Mouse (Mus musculus): Measurements from ENCODE around the gene Rnf141.
A peak's percentile ranks its signal among the peaks of the same experiment; 100 is the strongest.

The Rnf141 gene

DNA sequence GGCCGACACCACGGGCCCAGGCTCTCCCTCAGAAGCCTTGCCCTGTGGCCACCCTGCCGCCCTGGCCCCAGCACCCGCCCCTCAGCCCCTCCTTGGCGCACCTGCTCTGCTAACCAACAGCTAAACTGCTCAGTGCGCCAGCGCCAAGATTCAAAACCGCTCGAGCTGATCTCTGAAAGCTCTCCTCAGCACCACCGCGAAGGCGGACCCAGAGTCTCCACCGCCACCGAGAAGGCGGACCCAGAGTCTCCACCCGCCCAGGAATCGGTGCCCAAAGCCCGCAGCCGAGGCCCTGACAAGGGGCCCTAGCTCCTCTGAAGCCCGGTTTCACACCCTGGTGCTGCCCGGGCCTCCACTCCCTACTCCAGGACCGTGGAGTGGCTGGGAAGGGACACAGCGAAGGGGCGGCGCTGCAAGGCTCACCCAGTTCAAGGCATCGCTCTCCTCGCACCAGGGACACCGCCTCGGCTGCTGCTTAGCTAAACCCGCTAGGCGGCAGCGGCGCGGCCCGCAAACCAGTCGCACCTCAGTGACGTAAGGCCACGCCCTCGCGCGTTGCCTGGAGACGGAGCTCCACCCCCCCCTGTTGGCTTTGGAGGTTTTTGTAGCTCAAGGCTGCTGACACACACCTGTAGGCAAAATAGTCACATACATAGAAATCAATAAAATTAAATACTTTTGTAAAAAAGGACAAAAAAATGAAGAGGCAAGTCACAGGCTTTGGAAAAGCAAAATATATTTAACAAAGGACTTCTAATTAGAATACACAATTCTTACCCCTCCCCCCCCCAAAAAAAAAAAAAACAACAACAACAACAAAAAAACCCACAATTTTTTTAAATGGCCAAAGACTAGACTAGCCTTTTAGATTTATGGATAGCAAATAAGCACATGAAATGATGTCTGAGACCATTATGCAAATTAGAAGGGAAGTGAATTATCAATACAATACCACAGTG is at the start of gene Rnf141:
TSS of gene Rnf141 (minus strand) at position 542 of the 959 bp plus-strand sequence.
- DNase-seq (ENCODE audit: low spot score) = peak; percentile 93

DNA sequence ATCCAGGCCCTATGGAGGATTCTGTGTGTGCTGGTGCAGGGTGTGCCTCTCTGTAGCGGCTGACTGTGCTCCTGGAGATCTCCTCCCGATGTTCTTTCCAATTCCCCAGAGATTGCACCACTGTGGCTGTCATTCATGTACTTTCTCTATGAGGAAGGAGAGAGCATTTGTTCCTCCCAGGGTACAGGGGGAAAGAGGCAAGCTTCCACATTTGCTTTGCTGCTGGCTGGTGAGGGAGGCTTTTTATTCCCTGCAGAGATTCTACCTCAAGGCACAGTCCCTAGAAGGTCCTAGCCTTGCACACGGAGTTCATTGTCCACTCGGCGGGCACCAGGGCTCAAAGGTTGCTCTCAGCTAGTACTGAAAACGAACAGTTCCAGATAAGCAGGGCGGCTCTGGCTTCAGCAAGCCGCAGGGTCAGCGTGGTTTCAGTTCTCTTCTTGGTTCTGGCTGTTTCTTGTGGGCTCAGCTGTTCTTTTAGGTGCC is 47.3 kb upstream of the Rnf141 start:
- peak; percentile 54 for DNase-seq (ENCODE audit: low spot score)

DNA sequence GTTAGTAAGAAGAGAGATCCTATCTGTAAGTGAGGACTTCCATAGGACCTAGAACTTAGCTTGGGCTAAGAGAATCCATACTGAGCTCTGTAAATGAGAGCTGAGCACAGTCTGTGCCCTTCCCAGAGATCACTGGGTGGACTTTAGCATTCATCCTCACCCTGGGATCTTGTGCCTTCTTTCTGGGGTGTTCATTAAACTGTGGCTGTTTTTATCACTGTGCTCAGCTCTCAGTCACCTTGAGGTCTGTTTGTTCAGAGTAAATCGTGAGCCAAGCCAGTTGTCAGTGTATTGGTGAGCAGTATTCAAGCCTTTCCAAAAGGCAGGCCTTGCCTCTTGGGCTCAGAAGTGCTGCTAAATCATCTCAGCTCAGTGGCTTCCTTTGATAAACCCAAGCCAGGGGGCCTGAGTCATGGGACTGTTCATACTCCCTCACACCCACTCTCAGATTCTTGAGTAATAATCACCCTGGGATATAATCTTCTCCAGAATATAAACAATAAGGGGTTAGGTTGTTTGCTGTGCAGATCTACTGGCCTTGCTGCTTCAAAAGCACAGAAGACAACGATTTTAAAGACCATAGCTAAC is 37.6 kb upstream of the Rnf141 start:
- DNase-seq (ENCODE audit: low spot score) = peak; percentile 38

DNA sequence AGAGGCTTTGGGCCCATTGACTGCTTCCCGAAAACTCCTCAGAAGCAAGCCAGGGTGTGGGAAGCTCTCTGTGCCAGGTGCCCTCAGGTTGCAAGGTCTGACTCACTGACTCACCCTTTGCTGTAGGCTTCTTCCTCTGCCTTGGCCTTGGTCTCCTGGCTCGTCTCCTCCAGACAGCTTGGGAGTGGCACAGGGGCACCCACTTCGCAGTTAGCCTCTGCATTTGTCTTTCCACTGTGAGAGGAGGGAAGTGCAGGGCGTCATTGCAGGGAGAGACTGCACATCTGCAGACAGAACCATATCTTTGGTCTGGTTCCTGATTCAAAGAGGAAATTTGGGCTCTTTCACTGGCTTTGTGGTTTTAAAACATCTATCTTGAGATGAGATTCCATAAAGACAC is 33.8 kb upstream of the Rnf141 start:
- DNase-seq (ENCODE audit: low spot score) = no peak

DNA sequence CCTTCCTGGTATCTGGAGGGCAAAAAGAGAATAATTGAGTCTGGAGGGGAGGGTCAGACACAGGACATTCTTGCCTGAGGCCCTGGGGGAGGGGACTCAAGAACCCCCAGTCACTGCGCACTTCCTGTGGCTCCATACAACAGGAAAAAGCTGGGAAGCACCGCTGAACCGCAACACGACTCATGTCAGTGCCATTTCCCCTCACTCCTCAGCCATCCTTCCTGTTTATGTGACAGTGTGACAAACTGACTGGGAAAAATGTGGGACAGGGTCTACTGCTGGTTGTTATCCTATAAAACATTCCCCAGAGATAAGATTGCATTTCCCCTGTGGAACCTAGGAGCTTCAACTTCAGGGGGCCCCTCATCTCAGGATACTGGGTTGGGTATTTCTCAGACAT is 32.7 kb upstream of the Rnf141 start:
- DNase-seq (ENCODE audit: low spot score) = no peak

DNA sequence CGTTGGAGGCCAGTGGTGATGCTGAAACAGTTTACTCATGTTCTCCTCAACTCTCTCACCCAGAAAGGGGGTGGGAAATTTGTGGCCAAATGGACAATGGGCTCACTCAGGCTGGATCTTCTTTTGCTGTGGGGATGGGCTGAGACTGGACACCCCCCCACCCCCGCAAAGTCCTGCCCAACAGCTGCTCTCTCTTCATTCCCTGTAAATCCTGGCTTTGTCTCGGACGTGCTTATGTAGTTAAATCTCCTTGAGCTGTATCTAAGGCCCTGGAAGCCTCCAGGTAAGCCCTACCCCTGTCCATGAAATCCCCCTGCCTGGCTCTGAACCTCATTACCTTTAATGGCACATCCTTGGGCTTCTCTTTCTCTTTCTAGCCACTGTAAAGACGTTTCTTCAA is 24.6 kb upstream of the Rnf141 start:
- no peak for DNase-seq (ENCODE audit: low spot score)

DNA sequence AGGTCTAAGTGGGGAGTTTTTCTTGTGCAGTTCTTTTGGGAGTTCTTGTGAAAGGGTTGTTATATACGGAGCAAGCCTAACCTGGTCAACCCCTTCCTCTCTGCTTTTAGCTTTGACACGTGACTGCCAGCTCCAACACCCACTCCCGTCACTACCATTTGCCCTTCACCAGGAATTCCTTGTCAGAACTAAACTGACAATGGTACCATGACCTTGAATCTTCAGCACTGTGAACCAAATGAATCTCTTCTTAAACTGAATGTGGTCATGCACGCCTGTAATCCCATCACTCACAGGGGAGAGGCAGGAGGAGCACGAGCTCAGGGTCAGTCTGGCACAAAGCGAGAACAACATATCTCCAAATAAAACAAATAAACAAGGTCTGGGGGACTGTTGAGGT is 22.9 kb upstream of the Rnf141 start:
- no peak for DNase-seq (ENCODE audit: low spot score)

DNA sequence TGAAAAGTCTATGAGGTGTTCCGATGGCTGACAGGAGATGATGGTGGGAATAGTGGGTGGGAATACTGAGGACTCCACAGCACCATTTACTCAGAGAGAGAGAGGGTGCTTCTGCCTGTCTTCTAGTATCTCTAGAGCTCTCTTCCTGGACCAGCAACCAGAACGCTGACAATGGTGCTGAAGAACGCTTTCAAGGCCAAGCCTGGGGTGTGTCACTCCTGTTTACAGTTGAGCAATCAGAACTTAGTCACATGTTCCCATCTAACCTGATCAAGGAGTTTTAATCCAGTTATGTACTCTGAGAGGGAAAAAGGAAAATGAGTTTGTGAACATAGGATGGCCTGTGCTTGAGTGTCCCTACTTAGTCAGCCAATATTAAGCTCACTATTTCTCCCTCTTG is 21.8 kb upstream of the Rnf141 start:
- no peak for DNase-seq (ENCODE audit: low spot score)

DNA sequence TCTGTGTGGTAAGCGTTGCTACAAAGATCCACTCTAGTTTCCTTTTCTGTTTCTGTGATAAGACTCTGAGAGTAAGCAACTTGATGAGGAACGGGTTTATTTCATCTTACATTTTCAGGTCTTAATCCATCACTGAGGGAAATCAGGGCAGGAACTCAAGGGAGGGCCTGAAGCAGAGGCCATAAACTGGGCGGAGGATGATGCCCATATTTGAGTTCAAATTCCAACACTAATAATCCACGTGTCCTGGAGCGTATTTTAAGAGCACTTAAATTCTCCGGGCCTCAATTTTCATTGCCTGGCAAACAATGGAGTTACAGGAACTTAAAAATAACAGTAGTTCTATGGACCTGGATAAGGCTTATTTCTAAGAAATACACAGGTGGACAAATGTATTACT is 21.3 kb upstream of the Rnf141 start:
- no peak for DNase-seq (ENCODE audit: low spot score)

DNA sequence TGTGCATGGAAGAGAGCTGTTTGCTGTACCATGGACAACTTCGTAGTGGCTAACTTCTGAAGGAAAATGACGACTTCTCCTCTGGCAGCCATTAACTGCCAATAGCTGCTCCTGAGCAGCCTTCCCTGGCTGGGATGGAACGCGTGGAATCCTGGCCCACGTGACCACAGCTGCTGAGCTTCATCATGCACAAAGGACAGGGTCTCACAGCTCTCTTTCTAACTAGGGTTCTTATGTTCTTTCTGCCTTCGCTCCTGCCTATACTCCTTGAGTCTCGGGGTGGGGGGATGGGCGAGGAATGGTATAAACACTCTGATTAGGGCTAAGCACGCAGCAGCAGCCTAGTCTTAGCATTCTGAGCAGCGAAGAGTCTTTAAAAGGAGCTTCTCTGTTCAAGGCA is 20.8 kb upstream of the Rnf141 start:
- DNase-seq (ENCODE audit: low spot score) = no peak

DNA sequence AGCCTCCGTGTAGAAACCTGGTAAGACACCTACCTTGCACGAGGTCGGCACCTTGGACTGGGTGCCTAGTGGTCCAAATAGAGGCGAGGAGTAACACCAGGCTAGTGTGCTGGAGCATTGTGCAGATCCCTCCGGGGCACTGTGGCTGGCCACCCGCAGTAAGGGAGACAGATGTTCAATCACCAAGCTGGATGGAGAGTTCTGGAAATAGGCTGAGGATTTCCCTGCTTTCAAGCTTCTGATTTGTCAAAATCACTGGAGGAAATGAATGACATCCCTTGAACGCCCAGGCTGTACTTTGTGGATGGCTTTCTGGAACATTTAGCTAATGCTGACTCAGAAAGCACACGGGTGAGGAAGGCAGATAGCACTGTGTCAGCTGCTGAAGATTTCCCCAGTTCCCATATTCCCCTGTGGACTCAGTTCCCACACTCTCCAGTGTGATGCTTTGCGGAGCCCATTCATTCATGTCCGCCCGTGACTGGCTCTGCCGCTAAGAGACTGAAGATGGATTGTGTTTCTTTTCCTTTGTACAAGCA is 18.6 kb upstream of the Rnf141 start, which contains the start of gene Lyve1:
TSS of gene Lyve1 (minus strand) at position 489 of the 539 bp plus-strand sequence.
- no peak for DNase-seq (ENCODE audit: low spot score)

DNA sequence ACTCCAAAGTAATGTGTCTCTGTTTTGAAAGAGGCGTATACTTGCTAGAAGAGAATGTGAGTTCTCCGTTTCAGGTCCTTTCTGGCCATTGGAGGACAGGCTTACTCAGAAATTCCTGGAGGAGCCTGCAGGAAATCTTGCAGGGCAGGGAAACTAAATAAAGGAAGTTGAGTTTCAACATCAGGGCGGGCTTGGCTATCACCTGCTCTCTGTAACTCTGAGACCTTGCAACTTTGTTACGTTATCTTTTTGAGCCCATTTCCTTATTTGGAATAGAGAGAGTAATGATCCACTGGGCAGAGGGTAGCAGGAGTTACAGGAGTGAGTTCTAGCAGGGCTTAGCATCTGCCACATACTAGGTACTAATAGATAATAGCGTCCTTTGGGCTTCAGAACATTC is 15.9 kb upstream of the Rnf141 start:
- DNase-seq (ENCODE audit: low spot score) = no peak

DNA sequence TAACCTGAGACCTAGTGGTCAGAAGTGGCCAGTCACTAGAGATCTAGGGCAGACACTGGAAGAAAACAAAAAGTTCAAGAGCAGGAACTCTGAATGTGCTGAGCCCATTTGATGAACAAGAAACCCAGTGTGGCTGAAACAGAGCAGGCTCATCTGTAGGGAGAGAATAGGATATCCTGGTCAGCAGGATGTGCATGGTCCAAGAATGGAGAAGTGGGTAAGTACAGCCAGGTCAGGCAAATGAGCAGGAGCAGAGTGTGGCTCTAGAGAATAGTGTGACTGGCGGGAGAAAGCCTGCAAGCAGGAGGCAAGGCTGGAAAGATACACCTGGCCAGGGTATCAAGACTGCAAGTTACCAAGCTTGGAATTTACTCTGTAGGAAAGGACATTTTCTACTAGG is 11.3 kb upstream of the Rnf141 start:
- no peak for DNase-seq (ENCODE audit: low spot score)

DNA sequence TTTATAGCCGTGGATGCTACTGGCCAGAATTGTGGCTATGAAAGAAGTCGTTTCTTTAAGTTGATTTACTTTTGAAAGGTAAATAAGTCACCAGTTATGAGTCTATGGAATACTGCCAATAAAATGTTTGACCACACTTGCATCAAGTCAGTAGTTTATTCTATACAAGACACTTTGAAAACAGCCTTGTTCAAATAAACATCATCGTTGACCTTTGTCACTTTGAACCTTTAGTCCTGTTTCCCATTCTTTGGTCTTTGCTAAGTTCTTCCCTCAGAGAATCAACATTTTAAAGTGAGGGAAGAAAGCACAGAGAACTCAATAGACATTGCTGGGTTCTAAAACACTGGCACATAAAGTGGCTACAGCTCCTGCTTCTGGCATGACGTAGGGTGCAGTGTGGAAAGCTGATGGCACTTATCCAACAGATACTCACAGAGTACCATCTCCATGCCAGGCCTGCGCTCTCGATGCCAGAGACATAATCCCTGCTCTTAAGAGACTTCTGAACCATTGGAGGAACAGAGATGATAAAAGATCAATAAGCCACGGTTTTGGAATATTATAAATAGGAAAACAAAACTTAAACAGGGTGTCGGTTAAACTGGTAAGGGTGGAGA is 10.8 kb upstream of the Rnf141 start:
- DNase-seq (ENCODE audit: low spot score) = no peak

DNA sequence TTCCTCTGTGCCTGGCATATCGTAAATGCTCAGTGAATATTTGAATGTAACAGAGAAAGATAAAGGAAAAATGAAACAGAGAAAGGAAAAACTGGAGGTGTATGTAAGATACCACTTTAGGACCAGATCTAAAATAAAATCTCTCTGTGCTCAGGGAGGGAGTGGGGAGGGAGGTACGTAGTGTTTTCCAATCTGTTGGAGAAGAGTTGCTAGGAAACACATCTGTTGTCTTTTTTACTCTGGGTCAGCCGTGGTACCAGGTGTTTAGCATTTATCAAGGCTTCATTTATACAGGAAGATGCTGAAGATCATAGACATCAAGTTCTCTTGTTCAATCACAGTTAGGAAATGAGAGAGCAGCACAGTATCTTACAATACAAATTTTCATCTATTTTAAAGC is 10.3 kb upstream of the Rnf141 start:
- no peak for DNase-seq (ENCODE audit: low spot score)

DNA sequence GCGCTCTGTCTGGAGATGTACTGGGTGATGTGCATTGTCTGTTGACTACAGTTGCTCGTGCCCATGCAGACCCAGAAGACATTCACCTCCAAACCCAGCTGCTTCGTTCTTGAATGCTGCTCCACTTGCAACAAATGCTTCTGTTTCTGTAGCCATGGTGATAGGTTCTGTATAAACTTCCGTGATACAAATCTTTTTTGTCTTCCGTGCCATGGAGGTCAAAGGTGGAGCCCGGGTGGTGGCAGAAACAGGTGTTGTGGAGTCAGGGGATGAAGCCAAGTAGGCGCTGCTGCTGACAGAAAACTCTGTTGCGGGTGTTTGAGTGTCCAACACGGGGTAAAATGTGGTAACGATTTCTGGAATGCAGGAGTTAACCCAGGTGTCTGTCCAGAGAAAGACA is 9.4 kb upstream of the Rnf141 start:
- DNase-seq (ENCODE audit: low spot score) = no peak

DNA sequence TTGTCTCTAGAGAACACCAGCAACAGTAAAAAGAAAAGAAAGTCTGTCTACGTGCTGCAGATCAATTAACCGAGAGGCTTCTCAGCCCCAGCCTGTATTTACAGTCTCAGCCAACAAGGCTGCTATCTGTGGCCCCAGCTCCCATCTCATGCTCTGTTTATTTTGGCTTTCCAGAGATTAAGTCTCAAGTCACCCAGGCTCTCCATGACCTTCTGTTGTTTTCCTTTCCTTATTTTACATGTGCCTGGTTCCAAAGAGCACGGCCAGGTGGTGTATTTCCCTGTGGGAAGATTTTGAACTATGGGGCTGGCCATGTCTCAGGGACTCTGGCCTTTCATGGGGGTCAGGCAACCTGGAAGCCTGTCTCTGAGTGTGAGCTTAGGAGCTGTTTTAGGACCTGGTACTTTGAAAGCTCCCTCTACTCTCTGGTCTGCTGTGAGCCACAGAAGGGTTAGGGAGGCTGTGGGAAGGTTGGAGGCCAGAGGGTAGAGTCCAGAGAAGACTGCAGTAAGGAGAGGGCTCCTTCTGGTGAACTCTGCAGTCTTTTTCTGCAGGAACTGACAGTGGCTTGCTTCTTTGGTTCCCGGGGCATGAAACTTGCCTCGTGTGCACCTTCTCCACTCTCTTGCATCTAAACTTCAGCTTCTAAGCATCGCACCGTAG is 7.4 kb upstream of the Rnf141 start:
- no peak for DNase-seq (ENCODE audit: low spot score)

DNA sequence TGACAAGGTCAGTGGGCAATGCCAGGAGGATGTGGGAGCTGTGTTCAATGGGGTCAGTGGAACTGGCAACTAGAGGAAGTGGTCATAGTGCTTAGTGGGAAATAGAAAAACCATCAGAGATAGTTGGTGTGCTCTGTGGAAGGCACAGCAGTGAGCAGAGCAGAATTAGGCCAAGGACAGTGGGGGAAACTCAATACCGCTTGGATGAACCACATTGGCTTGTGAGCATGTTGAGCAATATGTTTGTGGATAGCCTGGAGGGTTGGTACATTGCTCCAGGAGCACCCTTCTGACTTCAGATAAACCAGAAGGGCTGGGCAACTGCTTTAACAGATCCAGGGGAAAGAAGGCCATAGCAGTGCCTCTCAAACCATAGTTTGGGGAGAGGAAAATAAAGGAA is 4.1 kb upstream of the Rnf141 start:
- no peak for DNase-seq (ENCODE audit: low spot score)

DNA sequence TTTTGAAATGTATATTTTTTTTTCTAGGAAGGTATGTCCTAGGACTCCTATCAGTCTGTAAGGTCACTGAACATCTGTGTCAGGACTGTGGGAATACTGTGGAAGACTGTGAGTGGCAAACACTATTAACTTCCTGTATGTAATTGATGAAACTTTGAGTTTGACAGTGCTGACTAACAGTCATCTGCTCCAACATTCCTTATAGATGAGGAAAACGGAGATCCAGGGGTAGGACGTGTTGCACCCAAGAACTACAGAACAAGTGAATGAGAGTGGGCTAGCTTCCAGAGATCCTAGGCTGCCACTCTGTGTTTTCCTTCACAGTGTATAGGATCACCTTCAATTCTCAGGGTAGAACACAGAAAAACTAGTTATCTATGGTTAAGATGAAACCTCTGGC is 3.1 kb upstream of the Rnf141 start:
- DNase-seq (ENCODE audit: low spot score) = no peak

DNA sequence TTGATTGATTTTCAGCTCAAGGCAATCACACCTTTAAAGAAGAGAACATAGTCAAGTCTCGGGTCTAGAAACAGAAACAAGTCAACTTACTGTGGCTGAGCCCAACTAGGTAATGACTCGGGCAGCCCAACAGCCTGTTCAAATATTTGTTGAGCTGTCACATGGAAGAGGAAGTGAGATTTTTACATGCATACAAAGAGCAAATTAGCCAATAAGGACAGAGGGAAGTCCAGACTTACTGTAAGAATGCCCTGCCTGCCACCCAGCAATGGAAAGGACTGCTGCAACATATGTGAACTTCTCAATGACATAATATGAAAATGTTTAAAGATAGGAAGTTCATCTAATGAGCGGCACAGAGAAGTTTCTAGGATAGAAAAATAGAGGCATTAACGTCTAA is 3.9 kb downstream of the Rnf141 start:
- no peak for DNase-seq (ENCODE audit: low spot score)

DNA sequence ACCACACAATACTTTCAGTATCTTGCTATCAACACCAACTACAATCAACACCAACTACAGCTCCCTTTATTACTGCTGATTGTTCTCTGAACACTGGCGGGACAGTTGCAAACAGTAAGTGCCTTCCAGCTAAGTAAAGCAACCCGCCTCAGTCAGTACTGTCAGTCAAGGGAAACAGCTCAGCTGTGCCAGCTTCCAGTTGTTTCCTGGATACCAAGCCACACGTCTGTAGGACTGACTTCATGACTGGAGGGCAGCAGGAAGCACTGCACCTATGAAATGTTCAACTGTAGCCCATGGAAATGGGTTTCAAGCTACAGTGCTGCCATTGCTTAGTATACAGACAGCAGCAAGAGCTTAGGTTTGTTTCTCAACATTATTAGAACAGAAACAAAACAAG is 9.7 kb downstream of the Rnf141 start:
- DNase-seq (ENCODE audit: low spot score) = no peak

DNA sequence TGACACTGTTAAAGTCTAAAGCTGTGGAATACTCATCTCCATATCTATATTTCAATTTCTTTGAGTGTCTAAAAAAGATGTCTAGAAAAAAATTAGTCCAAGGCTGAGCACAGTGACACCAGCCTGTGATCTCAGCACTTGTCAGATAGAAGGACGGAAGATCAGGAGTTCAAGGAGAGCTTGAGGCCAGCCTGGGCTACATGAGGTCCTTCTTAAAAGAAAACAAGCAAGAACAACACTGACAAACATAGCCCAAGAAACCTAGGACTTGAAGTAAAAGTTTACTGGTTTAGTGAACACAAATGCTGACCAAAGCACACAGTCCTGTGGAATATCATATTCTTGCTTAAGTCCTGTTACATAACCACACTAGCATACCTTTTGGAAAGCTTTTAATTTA is 10.2 kb downstream of the Rnf141 start:
- DNase-seq (ENCODE audit: low spot score) = no peak

All from urinary bladder, postnatal 14 days (tissue).